Mouse (Mus musculus): ENCODE data around the gene Iqschfp. TPM values are rescaled to one million over a fixed set of nuclear protein-coding genes. Genes with fewer than 3 reads are reported as not detected.

Iqschfp gene
- polyA plus RNA-seq, 1 experiment from 2014 or later, result not detected

DNA sequence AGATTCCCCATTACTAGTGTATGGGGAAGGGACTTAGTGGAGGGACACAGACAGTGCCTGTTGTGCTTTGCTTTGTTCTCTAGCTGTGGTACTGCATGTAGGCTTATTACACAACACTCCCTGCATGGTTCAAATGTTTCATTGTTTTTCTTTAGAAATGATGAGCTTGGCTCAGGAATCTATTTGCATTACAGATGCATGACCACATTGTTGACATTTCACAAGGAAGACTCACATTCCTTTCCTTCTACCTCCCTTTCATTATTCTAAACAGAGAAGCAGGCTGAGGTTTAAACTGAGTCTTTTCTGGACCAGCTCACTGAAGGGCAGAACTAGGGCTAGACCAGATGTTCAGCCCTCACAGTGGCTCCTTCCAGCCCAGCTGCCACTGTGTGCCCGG, 360.3 kb downstream of the Iqschfp start:
- H3K4me1 ChIP-seq, result peaks cover 4% of the 10 kb centered on the region; the same call in 1 of the 2 replicates
- H3K27me3 ChIP-seq, result no peaks in the 10 kb centered on the region
- H3K9me3 ChIP-seq, result no peaks in the 10 kb centered on the region
- no peak overlapping the region for H3K27ac ChIP-seq
- 38% methylated on average over 1 of the region's 1 CpGs for WGBS
- no peak overlapping the region for H3K4me2 ChIP-seq
- H3K36me3 ChIP-seq, result no peaks in the 10 kb centered on the region
- no peak for ATAC-seq (ENCODE audit: borderline replicate concordance, extremely low read depth, low FRiP score, low TSS enrichment)
- no peak overlapping the region for H3K4me3 ChIP-seq
- H3K9ac ChIP-seq, result no peak overlapping the region

DNA sequence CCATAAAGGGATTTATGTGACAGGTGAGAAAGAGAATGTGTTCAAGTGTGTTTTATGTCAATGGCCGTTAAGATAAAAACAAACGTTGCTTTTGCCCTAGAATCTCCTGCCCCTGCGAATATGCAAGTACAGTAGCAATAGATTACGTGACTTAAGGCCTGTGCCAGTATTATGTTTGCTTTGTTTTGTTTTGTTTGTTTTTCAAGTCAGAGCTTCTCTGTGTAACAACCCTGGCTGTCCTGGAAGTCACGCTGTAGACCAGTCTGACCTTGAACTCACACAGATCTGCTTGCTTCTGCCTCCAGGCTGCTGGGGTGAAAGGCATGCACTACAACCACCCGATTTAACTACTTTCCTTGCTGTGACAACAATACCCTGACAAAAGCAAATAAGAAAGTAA, 370.3 kb downstream of the Iqschfp start:
- H3K9ac ChIP-seq, result no peak overlapping the region
- no peaks in the 10 kb centered on the region for H3K4me1 ChIP-seq
- H3K36me3 ChIP-seq, result no peaks in the 10 kb centered on the region
- no peaks in the 10 kb centered on the region for H3K9me3 ChIP-seq
- WGBS, result 48% methylated on average over 6 of the region's 6 CpGs
- H3K4me2 ChIP-seq, result no peak overlapping the region
- no peaks in the 10 kb centered on the region for H3K27me3 ChIP-seq
- no peak overlapping the region for H3K27ac ChIP-seq
- H3K4me3 ChIP-seq, result no peak overlapping the region
- no peak for ATAC-seq (ENCODE audit: borderline replicate concordance, extremely low read depth, low FRiP score, low TSS enrichment)

DNA sequence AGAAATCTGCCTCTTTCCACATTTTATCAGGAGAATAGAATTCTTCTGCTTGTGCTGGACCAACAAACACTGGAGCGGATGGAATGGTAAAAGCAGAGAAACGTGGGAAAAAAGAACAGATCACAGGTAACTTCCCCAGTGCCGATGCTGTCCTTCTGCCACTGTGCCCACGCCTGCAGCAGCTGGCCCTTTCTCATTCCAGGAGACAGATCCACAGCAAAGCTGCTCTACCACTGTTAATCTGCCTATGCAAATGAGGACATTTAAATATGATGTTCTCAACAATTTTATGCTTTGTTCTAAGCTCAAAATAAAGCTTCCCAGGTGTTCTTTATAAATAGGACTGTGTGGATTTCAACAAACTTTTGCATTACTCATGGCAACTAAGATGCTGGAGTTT, 375.9 kb downstream of the Iqschfp start:
- no peak overlapping the region for H3K4me3 ChIP-seq
- no peaks in the 10 kb centered on the region for H3K27me3 ChIP-seq
- H3K4me1 ChIP-seq, result no peaks in the 10 kb centered on the region
- H3K36me3 ChIP-seq, result no peaks in the 10 kb centered on the region
- H3K9me3 ChIP-seq, result no peaks in the 10 kb centered on the region
- H3K4me2 ChIP-seq, result no peak overlapping the region
- H3K9ac ChIP-seq, result no peak overlapping the region
- WGBS, result 82% methylated on average over 4 of the region's 4 CpGs
- no peak for ATAC-seq (ENCODE audit: borderline replicate concordance, extremely low read depth, low FRiP score, low TSS enrichment)
- no peak overlapping the region for H3K27ac ChIP-seq

DNA sequence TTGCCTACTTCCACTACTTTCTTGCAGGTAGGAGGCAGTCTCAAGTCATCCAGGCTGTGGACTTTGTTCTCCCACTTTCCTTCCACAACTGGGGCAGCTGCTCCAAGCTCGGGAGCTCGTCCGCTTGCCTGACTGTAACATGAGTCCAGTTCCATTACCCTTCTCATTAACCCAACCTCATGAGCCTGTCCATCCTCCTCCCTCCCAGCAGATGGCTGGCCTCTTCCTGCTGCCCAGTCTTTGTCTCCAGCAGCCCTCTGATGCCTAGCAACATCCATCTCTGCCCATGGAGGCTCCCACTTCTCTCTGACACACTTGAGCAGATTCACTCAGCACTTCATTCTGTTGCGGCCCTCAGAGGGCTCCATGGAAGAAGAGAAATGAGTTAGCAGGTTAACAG, 377.2 kb downstream of the Iqschfp start:
- H3K27me3 ChIP-seq, result no peaks in the 10 kb centered on the region
- no peak overlapping the region for H3K4me3 ChIP-seq
- no peaks in the 10 kb centered on the region for H3K36me3 ChIP-seq
- no peaks in the 10 kb centered on the region for H3K4me1 ChIP-seq
- no peak overlapping the region for H3K4me2 ChIP-seq
- H3K9me3 ChIP-seq, result no peaks in the 10 kb centered on the region
- no peak overlapping the region for H3K27ac ChIP-seq
- H3K9ac ChIP-seq, result no peak overlapping the region
- WGBS, result 62% methylated on average over 4 of the region's 4 CpGs
- no peak for ATAC-seq (ENCODE audit: borderline replicate concordance, extremely low read depth, low FRiP score, low TSS enrichment)

DNA sequence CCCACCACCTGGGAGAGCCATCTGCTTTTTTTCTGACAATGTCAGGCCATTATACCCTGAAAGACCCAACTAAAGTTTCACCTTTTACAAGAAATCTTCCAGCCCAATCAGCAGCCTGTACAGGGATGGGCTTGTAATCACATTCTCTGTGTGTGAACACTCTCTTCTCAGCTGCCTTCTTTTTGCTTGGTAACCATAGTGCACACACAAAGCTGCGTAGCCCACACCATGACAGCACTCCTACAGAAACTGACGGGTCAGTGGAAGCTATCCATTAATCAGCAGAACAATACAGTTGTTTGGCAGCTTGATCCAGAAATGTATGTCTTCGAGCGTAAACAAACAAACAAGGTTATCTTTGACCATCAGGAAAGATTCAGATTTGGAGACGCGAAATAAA, 378.2 kb downstream of the Iqschfp start:
- H3K27ac ChIP-seq, result no peak overlapping the region
- 79% methylated on average over 6 of the region's 6 CpGs for WGBS
- ATAC-seq (ENCODE audit: borderline replicate concordance, extremely low read depth, low FRiP score, low TSS enrichment), result no peak
- no peaks in the 10 kb centered on the region for H3K9me3 ChIP-seq
- no peak overlapping the region for H3K9ac ChIP-seq
- H3K4me3 ChIP-seq, result no peak overlapping the region
- H3K4me1 ChIP-seq, result no peaks in the 10 kb centered on the region
- H3K4me2 ChIP-seq, result no peak overlapping the region
- H3K27me3 ChIP-seq, result no peaks in the 10 kb centered on the region
- H3K36me3 ChIP-seq, result no peaks in the 10 kb centered on the region

DNA sequence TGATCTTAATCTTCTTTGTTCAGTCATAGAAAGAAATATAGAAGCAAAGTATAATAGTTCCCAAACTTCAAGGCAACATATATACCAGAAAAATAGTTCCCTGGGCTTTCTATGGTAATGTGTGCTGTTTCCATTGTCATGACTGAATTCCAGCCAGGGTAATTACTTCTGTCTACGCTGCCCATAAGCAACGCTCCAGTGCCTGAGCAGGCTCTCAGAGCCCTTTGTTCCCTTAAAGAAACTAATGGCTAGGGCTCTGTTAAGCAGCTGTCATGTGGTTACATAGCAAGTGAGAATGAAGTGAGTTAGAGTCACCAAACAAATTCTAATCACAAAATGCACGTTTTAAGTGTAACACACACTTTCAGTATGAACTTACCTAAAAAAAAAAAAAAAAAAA, 379.4 kb downstream of the Iqschfp start:
- 63% methylated on average over 3 of the region's 3 CpGs for WGBS

DNA sequence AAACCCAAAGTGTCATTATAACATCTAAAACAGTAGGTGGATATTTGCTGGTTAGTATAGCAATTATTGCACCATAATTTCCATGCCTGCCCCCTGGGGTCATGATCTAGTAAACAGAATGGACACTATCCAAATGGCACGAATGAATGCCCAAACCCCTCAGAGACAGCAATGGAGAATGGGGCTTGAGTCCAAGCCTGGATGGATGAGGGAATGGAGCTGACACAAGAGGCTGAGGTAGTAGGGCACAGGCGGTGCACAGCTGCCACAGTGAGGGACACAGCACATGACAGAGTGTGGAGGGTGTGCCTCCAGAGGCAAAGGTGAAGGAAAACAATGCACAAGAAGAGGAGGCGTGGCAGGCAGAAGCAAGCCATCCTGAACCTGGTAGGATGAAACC, 379.8 kb downstream of the Iqschfp start:
- Histone ChIP-seq H3K4me3 (no peak overlapping the region), H3K27ac (no peak overlapping the region), H3K36me3 (no peaks in the 10 kb centered on the region), H3K9ac (no peak overlapping the region), H3K9me3 (no peaks in the 10 kb centered on the region), H3K27me3 (no peaks in the 10 kb centered on the region), H3K4me1 (no peaks in the 10 kb centered on the region), H3K4me2 (no peak overlapping the region)
- ATAC-seq (ENCODE audit: borderline replicate concordance, extremely low read depth, low FRiP score, low TSS enrichment), result no peak
- 62% methylated on average over 3 of the region's 3 CpGs for WGBS

More for the DNA sequence above, 379.4 kb downstream of the Iqschfp start:
- no peak overlapping the region for H3K9ac ChIP-seq
- H3K4me1 ChIP-seq, result no peaks in the 10 kb centered on the region
- no peak for ATAC-seq (ENCODE audit: borderline replicate concordance, extremely low read depth, low FRiP score, low TSS enrichment)
- no peak overlapping the region for H3K4me3 ChIP-seq
- no peak overlapping the region for H3K4me2 ChIP-seq
- no peaks in the 10 kb centered on the region for H3K9me3 ChIP-seq
- H3K27me3 ChIP-seq, result no peaks in the 10 kb centered on the region
- H3K27ac ChIP-seq, result no peak overlapping the region
- no peaks in the 10 kb centered on the region for H3K36me3 ChIP-seq

DNA sequence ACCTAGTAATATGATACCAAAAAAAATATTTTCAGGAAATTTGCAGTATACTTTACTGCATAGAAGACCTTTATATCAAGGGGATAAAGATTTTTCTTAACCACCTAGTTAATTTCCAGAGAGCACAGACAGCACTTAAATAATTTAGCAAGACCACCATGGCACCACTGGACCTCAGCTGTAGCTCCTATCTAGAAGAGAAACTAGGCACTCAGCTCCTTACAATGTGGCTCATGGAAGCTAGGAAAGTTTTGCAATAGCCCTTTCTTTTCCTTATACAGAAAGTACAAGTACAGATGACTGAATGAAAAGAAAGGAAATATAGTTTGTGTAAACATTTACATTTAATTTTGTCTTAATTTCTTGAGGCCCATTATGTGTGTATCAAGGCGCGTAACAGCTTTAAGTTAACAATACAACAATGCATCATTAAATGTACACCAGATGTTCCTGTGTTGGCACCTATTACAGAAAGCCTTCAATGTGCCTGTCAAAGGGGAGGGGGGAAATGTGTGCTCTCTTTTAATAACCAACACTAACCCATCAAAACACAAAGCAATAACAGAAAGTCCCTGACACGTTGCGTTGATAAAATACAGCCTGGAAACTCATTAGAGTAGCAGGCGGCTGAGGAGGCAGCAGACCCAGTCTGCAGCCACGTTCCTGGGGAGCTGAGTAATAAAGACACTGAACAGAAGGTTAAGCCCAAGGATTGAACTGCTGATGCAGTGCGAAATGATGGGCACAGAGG, 391.0 kb downstream of the Iqschfp start:
- no peaks in the 10 kb centered on the region for H3K4me1 ChIP-seq
- peak overlapping the region; percentile 38 for H3K4me2 ChIP-seq
- no peak overlapping the region for H3K27ac ChIP-seq
- H3K4me3 ChIP-seq, result no peak overlapping the region
- H3K9ac ChIP-seq, result no peak overlapping the region
- ATAC-seq (ENCODE audit: borderline replicate concordance, extremely low read depth, low FRiP score, low TSS enrichment), result peak; percentile 46; the same call in 1 of the 2 replicates
- H3K9me3 ChIP-seq, result no peaks in the 10 kb centered on the region
- H3K27me3 ChIP-seq, result no peaks in the 10 kb centered on the region
- H3K36me3 ChIP-seq, result no peaks in the 10 kb centered on the region
- WGBS, result 36% methylated on average over 7 of the region's 7 CpGs

DNA sequence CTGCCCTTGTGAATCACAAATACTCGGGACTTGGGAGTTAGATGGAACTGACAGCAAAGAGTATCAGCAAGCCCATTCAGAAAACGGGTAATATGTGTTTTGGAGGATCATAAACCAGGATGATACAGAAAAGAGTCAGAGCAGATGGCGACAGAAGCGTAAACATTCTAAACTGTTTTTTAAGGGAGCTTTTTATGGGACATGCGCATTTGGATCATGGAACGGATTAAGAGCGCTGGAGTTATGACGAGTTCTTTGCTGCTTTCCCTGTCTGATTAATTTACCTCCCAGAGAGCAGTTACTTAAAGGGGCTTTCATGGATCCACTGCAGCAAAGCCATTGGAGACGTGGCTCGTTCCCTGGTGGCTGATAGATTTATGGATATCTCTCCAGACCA, 391.6 kb downstream of the Iqschfp start:
- H3K36me3 ChIP-seq, result no peaks in the 10 kb centered on the region
- ATAC-seq (ENCODE audit: borderline replicate concordance, extremely low read depth, low FRiP score, low TSS enrichment), result no peak

DNA sequence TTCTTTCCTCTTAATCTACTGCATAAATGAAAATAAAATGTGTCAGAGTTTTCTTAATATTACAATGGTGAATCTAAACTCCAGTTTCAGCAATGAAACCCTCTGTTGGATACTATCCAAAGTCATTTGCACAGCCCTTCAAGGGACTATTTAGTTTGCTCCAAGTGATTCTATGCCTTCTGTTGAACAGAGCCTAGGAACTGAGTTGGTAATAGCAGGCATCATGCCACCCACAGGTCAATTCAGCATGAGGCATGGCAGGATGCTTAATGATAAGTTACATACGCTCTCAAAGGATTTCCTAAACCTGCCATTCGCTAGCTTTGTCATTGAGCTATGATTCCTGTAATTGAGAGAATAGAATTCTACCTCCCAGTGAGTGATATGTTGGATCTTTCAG, 392.5 kb downstream of the Iqschfp start:
- no peak overlapping the region for H3K9ac ChIP-seq
- ATAC-seq (ENCODE audit: borderline replicate concordance, extremely low read depth, low FRiP score, low TSS enrichment), result no peak
- H3K36me3 ChIP-seq, result no peaks in the 10 kb centered on the region
- H3K4me3 ChIP-seq, result no peak overlapping the region
- WGBS, result 90% methylated on average over 2 of the region's 2 CpGs
- no peaks in the 10 kb centered on the region for H3K4me1 ChIP-seq
- H3K27ac ChIP-seq, result no peak overlapping the region
- no peak overlapping the region for H3K4me2 ChIP-seq
- H3K9me3 ChIP-seq, result no peaks in the 10 kb centered on the region
- no peaks in the 10 kb centered on the region for H3K27me3 ChIP-seq

More for the DNA sequence above, 391.6 kb downstream of the Iqschfp start:
- H3K27ac ChIP-seq, result no peak overlapping the region
- H3K27me3 ChIP-seq, result no peaks in the 10 kb centered on the region
- H3K4me2 ChIP-seq, result peak overlapping the region; percentile 38
- no peak overlapping the region for H3K4me3 ChIP-seq
- H3K9me3 ChIP-seq, result no peaks in the 10 kb centered on the region
- no peak overlapping the region for H3K9ac ChIP-seq
- 39% methylated on average over 10 of the region's 10 CpGs for WGBS
- H3K4me1 ChIP-seq, result no peaks in the 10 kb centered on the region

DNA sequence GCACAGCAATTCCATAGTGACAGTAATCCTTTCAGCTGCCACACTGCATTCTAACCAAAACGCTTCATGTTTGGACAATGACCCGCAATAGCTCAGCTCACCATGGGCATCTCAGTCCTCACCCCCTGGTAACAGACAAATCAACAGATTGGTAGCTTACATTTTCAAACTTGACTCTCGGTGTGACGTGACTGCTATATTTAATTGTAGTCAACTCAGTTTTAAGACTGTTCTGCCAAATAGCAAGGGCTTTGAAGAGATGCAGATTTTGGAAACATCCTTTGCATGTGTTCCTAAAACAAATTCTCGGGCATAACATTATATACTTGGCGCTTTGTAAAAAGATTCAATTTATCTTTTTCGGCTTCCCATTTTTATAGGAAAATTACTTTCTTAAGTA, 404.7 kb downstream of the Iqschfp start:
- Histone ChIP-seq H3K27me3 (no peaks in the 10 kb centered on the region), H3K9me3 (no peaks in the 10 kb centered on the region), H3K4me2 (no peak overlapping the region), H3K9ac (no peak overlapping the region), H3K4me3 (no peak overlapping the region), H3K27ac (no peak overlapping the region), H3K36me3 (no peaks in the 10 kb centered on the region), H3K4me1 (no peaks in the 10 kb centered on the region)
- 78% methylated on average over 7 of the region's 7 CpGs for WGBS
- ATAC-seq (ENCODE audit: borderline replicate concordance, extremely low read depth, low FRiP score, low TSS enrichment), result no peak

DNA sequence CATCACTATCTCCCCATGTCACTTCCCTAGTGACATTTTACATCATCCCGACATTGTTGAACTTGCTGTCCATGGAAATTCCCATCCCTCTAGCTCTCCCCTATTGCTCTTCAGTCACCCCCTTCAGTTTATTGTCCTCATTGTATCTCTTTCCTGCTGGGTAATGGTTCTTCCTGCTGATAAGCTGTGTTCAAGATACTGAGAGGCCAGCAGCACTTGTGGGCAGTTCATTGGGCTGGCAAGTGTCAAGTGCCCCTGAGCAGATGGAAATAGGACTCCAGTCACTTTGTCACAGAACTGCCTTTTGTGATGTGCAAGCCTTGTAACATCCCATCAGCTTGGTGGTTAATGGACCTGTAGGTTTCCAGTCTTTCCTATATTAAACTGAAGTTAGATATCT, 413.6 kb downstream of the Iqschfp start:
- no peaks in the 10 kb centered on the region for H3K36me3 ChIP-seq
- 7% methylated on average over 1 of the region's 1 CpGs for WGBS
- H3K4me1 ChIP-seq, result no peaks in the 10 kb centered on the region
- no peaks in the 10 kb centered on the region for H3K27me3 ChIP-seq
- H3K27ac ChIP-seq, result no peak overlapping the region
- H3K4me3 ChIP-seq, result no peak overlapping the region
- no peak overlapping the region for H3K4me2 ChIP-seq
- no peaks in the 10 kb centered on the region for H3K9me3 ChIP-seq
- ATAC-seq (ENCODE audit: borderline replicate concordance, extremely low read depth, low FRiP score, low TSS enrichment), result no peak
- no peak overlapping the region for H3K9ac ChIP-seq

DNA sequence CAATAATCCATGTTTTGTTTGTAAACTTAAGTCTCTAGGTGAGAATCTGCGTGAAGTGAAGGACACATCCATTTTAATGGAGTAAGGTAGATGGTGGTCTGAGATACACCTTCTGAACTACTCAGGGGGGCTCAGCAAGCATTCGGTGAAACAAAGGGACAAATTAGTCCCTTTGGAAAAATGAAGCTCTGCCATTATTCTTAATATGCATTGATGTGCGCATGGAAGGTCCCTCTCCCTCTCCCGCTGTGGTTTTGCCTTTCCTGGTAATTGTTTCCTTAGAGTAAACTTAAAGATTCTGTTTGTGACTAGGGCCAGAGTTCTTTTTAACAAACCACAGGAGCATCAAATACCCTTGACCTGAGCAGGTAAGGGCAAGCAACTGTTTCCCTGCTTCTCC, 414.7 kb downstream of the Iqschfp start:
- H3K27me3 ChIP-seq, result no peaks in the 10 kb centered on the region
- no peak overlapping the region for H3K4me3 ChIP-seq
- H3K9ac ChIP-seq, result no peak overlapping the region
- 50% methylated on average over 4 of the region's 4 CpGs for WGBS
- H3K4me2 ChIP-seq, result no peak overlapping the region
- H3K27ac ChIP-seq, result no peak overlapping the region
- no peak for ATAC-seq (ENCODE audit: borderline replicate concordance, extremely low read depth, low FRiP score, low TSS enrichment)
- no peaks in the 10 kb centered on the region for H3K4me1 ChIP-seq
- no peaks in the 10 kb centered on the region for H3K9me3 ChIP-seq
- H3K36me3 ChIP-seq, result no peaks in the 10 kb centered on the region
